Mouse (Mus musculus): ENCODE results near the gene Cast. TPM values are rescaled to one million over a fixed set of nuclear protein-coding genes. Genes with fewer than 3 reads are reported as not detected.

Gene Cast
- 34.1 and 44.3 TPM in 2 replicates for polyA plus RNA-seq (2015; fragmentation: Nextera tagmentation; extraction: Ambion mirVana)

- no peaks in the 10 kb centered on the region for H3K9me3 ChIP-seq (replicated peaks)
- 1% methylated on average over 36 of the region's 36 CpGs for WGBS (ENCODE audit: insufficient replicate concordance)
- peak; percentile 84 for ATAC-seq (ENCODE audit: low read depth)
Measured at GRCm38 (mm10) chr13:74808152-74808929, at the start of gene Cast. Gene Cast (minus strand): TSS chr13:74808810.

GRCm38 (mm10) chr13:74854338-74855047 is 45.9 kb upstream of the Cast start:
- 1% methylated on average over 3 of the region's 3 CpGs for WGBS (ENCODE audit: insufficient replicate concordance)
- no peak overlapping the region for H3K9ac ChIP-seq
- no peak overlapping the region for H3K4me2 ChIP-seq
- H3K27ac ChIP-seq, result no peak overlapping the region
- ATAC-seq (ENCODE audit: low read depth), result peak; percentile 51; the same call in 1 of the 2 replicates
- H3K36me3 ChIP-seq, result no peaks in the 10 kb centered on the region
- H3K27me3 ChIP-seq, result no peaks in the 10 kb centered on the region
- H3K4me1 ChIP-seq (replicated peaks), result no peaks in the 10 kb centered on the region
- no peak overlapping the region for H3K4me3 ChIP-seq (replicated peaks)
- peak; percentile 27 for DNase-seq
- no peaks in the 10 kb centered on the region for H3K9me3 ChIP-seq (replicated peaks)

More at GRCm38 (mm10) chr13:74808152-74808929, at the start of gene Cast:
- peak; percentile 15 for DNase-seq
- peaks cover 26% of the 10 kb centered on the region for H3K4me1 ChIP-seq (replicated peaks)
- H3K4me2 ChIP-seq, result peak within 1 kb of the TSS; percentile 96
- peak within 1 kb of the TSS; percentile 73 for H3K4me3 ChIP-seq (replicated peaks)
- H3K27me3 ChIP-seq, result no peaks in the 10 kb centered on the region
- no peaks in the 10 kb centered on the region for H3K36me3 ChIP-seq
- peak within 1 kb of the TSS; percentile 78 for H3K9ac ChIP-seq
- peak within 1 kb of the TSS; percentile 69 for H3K27ac ChIP-seq

- H3K4me2 ChIP-seq, result no peak overlapping the region
- H3K36me3 ChIP-seq, result no peaks in the 10 kb centered on the region
- no peaks in the 10 kb centered on the region for H3K27me3 ChIP-seq
- no peak overlapping the region for H3K9ac ChIP-seq
- no peak for DNase-seq
- H3K4me3 ChIP-seq (replicated peaks), result no peak overlapping the region
- H3K27ac ChIP-seq, result no peak overlapping the region
- 71% methylated on average over 2 of the region's 2 CpGs for WGBS (ENCODE audit: insufficient replicate concordance)
- H3K9me3 ChIP-seq (replicated peaks), result no peaks in the 10 kb centered on the region
- no peaks in the 10 kb centered on the region for H3K4me1 ChIP-seq (replicated peaks)
- ATAC-seq (ENCODE audit: low read depth), result no peak
Measured at GRCm38 (mm10) chr13:74850823-74851222, 42.2 kb upstream of the Cast start.

- no peak for ATAC-seq (ENCODE audit: low read depth)
- Histone ChIP-seq H3K4me2 (no peak overlapping the region), H3K4me1 (replicated peaks) (no peaks in the 10 kb centered on the region), H3K9ac (no peak overlapping the region), H3K27ac (no peak overlapping the region), H3K27me3 (no peaks in the 10 kb centered on the region), H3K36me3 (no peaks in the 10 kb centered on the region), H3K9me3 (replicated peaks) (no peaks in the 10 kb centered on the region), H3K4me3 (replicated peaks) (no peak overlapping the region)
- no peak for DNase-seq
- WGBS (ENCODE audit: insufficient replicate concordance), result 52% methylated on average over 1 of the region's 1 CpGs
Measured at GRCm38 (mm10) chr13:74845886-74846285, 37.3 kb upstream of the Cast start.

GRCm38 (mm10) chr13:74834543-74834942 is 25.9 kb upstream of the Cast start:
- Histone ChIP-seq H3K36me3 (no peaks in the 10 kb centered on the region), H3K4me1 (replicated peaks) (no peaks in the 10 kb centered on the region), H3K4me3 (replicated peaks) (no peak overlapping the region), H3K9me3 (replicated peaks) (no peaks in the 10 kb centered on the region), H3K9ac (no peak overlapping the region), H3K27ac (no peak overlapping the region), H3K27me3 (no peaks in the 10 kb centered on the region), H3K4me2 (no peak overlapping the region)
- DNase-seq, result no peak
- no peak for ATAC-seq (ENCODE audit: low read depth)
- 64% methylated on average over 1 of the region's 1 CpGs for WGBS (ENCODE audit: insufficient replicate concordance)

- H3K4me3 ChIP-seq (replicated peaks), result no peak overlapping the region
- no peak overlapping the region for H3K4me2 ChIP-seq
- no peaks in the 10 kb centered on the region for H3K27me3 ChIP-seq
- no peak overlapping the region for H3K27ac ChIP-seq
- H3K4me1 ChIP-seq (replicated peaks), result no peaks in the 10 kb centered on the region
- H3K36me3 ChIP-seq, result no peaks in the 10 kb centered on the region
- 38% methylated on average over 3 of the region's 3 CpGs for WGBS (ENCODE audit: insufficient replicate concordance)
- no peak overlapping the region for H3K9ac ChIP-seq
- no peak for DNase-seq
- H3K9me3 ChIP-seq (replicated peaks), result no peaks in the 10 kb centered on the region
- no peak for ATAC-seq (ENCODE audit: low read depth)
Measured at GRCm38 (mm10) chr13:74822095-74822494, 13.5 kb upstream of the Cast start.

- no peak overlapping the region for H3K4me3 ChIP-seq (replicated peaks)
- 77% methylated on average over 1 of the region's 1 CpGs for WGBS (ENCODE audit: insufficient replicate concordance)
- H3K27ac ChIP-seq, result no peak overlapping the region
- no peaks in the 10 kb centered on the region for H3K36me3 ChIP-seq
- ATAC-seq (ENCODE audit: low read depth) (no peak), DNase-seq (no peak)
- no peaks in the 10 kb centered on the region for H3K4me1 ChIP-seq (replicated peaks)
- H3K9me3 ChIP-seq (replicated peaks), result no peaks in the 10 kb centered on the region
- H3K27me3 ChIP-seq, result no peaks in the 10 kb centered on the region
- no peak overlapping the region for H3K9ac ChIP-seq
- H3K4me2 ChIP-seq, result no peak overlapping the region
Measured at GRCm38 (mm10) chr13:74815753-74816152, 7.1 kb upstream of the Cast start.

- peak; percentile 97 for ATAC-seq (ENCODE audit: low read depth)
- Histone ChIP-seq H3K4me2 (peak overlapping the region; percentile 96), H3K9me3 (replicated peaks) (no peaks in the 10 kb centered on the region), H3K27me3 (no peaks in the 10 kb centered on the region), H3K36me3 (no peaks in the 10 kb centered on the region), H3K4me1 (replicated peaks) (peaks cover 26% of the 10 kb centered on the region), H3K4me3 (replicated peaks) (peak overlapping the region; percentile 73), H3K27ac (peak overlapping the region; percentile 69), H3K9ac (peak overlapping the region; percentile 78)
- 1% methylated on average over 31 of the region's 31 CpGs for WGBS (ENCODE audit: insufficient replicate concordance)
- DNase-seq, result peak; percentile 75
Measured at GRCm38 (mm10) chr13:74807446-74808151, 1.0 kb downstream of the Cast start.

GRCm38 (mm10) chr13:74806934-74807333 is 1.7 kb downstream of the Cast start:
- Histone ChIP-seq H3K27me3 (no peaks in the 10 kb centered on the region), H3K9me3 (replicated peaks) (no peaks in the 10 kb centered on the region; the same call in 1 of the 2 replicates), H3K27ac (no peak overlapping the region), H3K4me3 (replicated peaks) (peak overlapping the region; percentile 73), H3K36me3 (no peaks in the 10 kb centered on the region), H3K4me1 (replicated peaks) (peaks cover 26% of the 10 kb centered on the region), H3K4me2 (peak overlapping the region; percentile 96), H3K9ac (peak overlapping the region; percentile 78)
- WGBS (ENCODE audit: insufficient replicate concordance), result 30% methylated on average over 5 of the region's 5 CpGs
- DNase-seq (no peak), ATAC-seq (ENCODE audit: low read depth) (no peak)

GRCm38 (mm10) chr13:74794435-74794834 is 14.2 kb downstream of the Cast start:
- DNase-seq (no peak), ATAC-seq (ENCODE audit: low read depth) (peak; percentile 68; the same call in 1 of the 2 replicates)
- Histone ChIP-seq H3K9me3 (replicated peaks) (no peaks in the 10 kb centered on the region), H3K27me3 (no peaks in the 10 kb centered on the region), H3K9ac (no peak overlapping the region), H3K4me1 (replicated peaks) (peaks cover 5% of the 10 kb centered on the region), H3K36me3 (no peaks in the 10 kb centered on the region; the same call in 1 of the 2 replicates), H3K27ac (no peak overlapping the region), H3K4me3 (replicated peaks) (no peak overlapping the region), H3K4me2 (no peak overlapping the region)
- WGBS (ENCODE audit: insufficient replicate concordance), result 47% methylated on average over 1 of the region's 1 CpGs

GRCm38 (mm10) chr13:74787681-74788080 is 20.9 kb downstream of the Cast start:
- Histone ChIP-seq H3K9ac (no peak overlapping the region), H3K4me3 (replicated peaks) (no peak overlapping the region), H3K27ac (no peak overlapping the region), H3K36me3 (no peaks in the 10 kb centered on the region), H3K9me3 (replicated peaks) (no peaks in the 10 kb centered on the region), H3K27me3 (no peaks in the 10 kb centered on the region), H3K4me1 (replicated peaks) (no peaks in the 10 kb centered on the region), H3K4me2 (no peak overlapping the region)
- DNase-seq, result no peak
- 17% methylated on average over 1 of the region's 1 CpGs for WGBS (ENCODE audit: insufficient replicate concordance)
- ATAC-seq (ENCODE audit: low read depth), result no peak
